ENCODE assay signal across 10 mouse cellular contexts in genomic region chr3:89631750-89632149, GRCm38 (mm10).
A peak's percentile ranks its signal among the peaks of the same experiment; 100 is the strongest.
DNase-seq lines count a peak whose midpoint lies in the region; ATAC-seq lines count a peak whose summit lies in the region.
"Had no signal": no experiment of that assay in that cellular context is flagged by ENCODE, and none has a peak within 500 bp of the region (broad histone marks: within the 10 kb centered on the region; RNA-seq: fewer than 3 reads in every experiment).

No protein-coding gene starts in this region.

- 0 out of 2 replicates have a peak, but pooled peaks cover 7% of the 10 kb centered on the region for H3K27me3 ChIP-seq in heart, embryonic 12.5 days (replicated peaks)

- DNase-seq in heart, adult 18-20 months, result peak; percentile 45 to 55
- peak; percentile 61 for DNase-seq in heart, postnatal 10 days
- peak; percentile 75 for DNase-seq in kidney, postnatal 10 days
- peak; percentile 10 for DNase-seq in skeletal muscle tissue, adult 2 months (ENCODE audit: low read depth, low spot score)
- no peak for DNase-seq in embryo, embryonic 11 days
- no peak for DNase-seq in layer of hippocampus, adult 9-11 months
- DNase-seq in right cerebral cortex, postnatal 25 days, result no peak
- DNase-seq: cerebellum, postnatal 36 days had no signal

- H3K4me3 ChIP-seq in heart, embryonic 12.5 days, result no peak overlapping the region

- H3K9me3 ChIP-seq in heart, embryonic 12.5 days (replicated peaks), result no peaks in the 10 kb centered on the region

- no peaks in the 10 kb centered on the region for H3K36me3 ChIP-seq in heart, embryonic 12.5 days

- no peak overlapping the region for H3K9ac ChIP-seq in heart, embryonic 12.5 days

- peaks cover 14% of the 10 kb centered on the region for H3K4me1 ChIP-seq in heart, embryonic 12.5 days (replicated peaks)

- WGBS in heart, embryonic 12.5 days, result 81% methylated on average over 5 of the region's 5 CpGs

- no peak overlapping the region for H3K27ac ChIP-seq in heart, embryonic 12.5 days (ENCODE audit: poor library complexity, severe bottlenecking)
- H3K27ac ChIP-seq: macrophage had no signal

- no peak for ATAC-seq in heart, embryonic 12.5 days (ENCODE audit: insufficient number of reproducible peaks, low FRiP score)

- intact Hi-C loops in heart, postnatal 10 days (cut with DNase I), result no loop called here

- no peak overlapping the region for H3K4me2 ChIP-seq in heart, embryonic 12.5 days

Comparison
In these comparisons a context has a peak if more than half of its experiments do, and no peak if none do; other contexts are left out.
1. DNase-seq: peak in heart, adult 18-20 months (2 of 2), heart, postnatal 10 days (2 of 2), kidney, postnatal 10 days (single experiment) and skeletal muscle tissue, adult 2 months (single experiment); none in embryo, embryonic 11 days (single experiment), layer of hippocampus, adult 9-11 months (single experiment) and right cerebral cortex, postnatal 25 days (single experiment).